Mouse (Mus musculus) MEL (cell line): Measurements from ENCODE around the gene Sorbs2. TPM values are rescaled to one million over a fixed set of nuclear protein-coding genes. Genes with fewer than 3 reads are reported as not detected.
"Not testable (repeated sequence)": the region's sequence is repeated elsewhere in the genome, so short reads cannot be mapped to it uniquely, and the experiment has no call there.

Experiments
- DNase-seq: peaks from one replicate; pipeline ENCODE4 v3.0.0; 2011; ENCODE audit warnings: low read depth, low spot score
- H3K27ac ChIP-seq: 2 replicates; pipeline ENCODE4 v1.5.1; 2012; ENCODE audit warnings: low read depth, mild to moderate bottlenecking, control low read depth, low read length, moderate library complexity; ENCODE audit not compliant: control insufficient read depth
- H3K27me3 ChIP-seq, 2 experiments: fragments of 150-350 bp in 1 of 2; sonication (generic) in 1 of 2; 2 replicates each; pipeline ENCODE4 v1.6.1; 2012; ENCODE audit warnings: low read length in 2 of 2, mild to moderate bottlenecking in 2 of 2, improper control_type of control experiment in 1 of 2, moderate library complexity in 1 of 2; ENCODE audit not compliant: insufficient read depth in 2 of 2, control insufficient read depth in 1 of 2
- H3K36me3 ChIP-seq, 2 experiments: 2 replicates each; pipeline ENCODE4 v1.6.1; 2012 to 2014; ENCODE audit warnings: low read length in 2 of 2, improper control_type of control experiment in 1 of 2, inconsistent platforms in 1 of 2, mild to moderate bottlenecking in 1 of 2; ENCODE audit not compliant: insufficient read depth in 2 of 2, control insufficient read depth in 1 of 2
- H3K4me1 ChIP-seq, 2 experiments: fragments of 150-350 bp in 1 of 2; sonication (generic) in 1 of 2; 2 replicates each; pipeline ENCODE4 v1.6.1; 2012; ENCODE audit warnings: low read length in 2 of 2, improper control_type of control experiment in 1 of 2, mild to moderate bottlenecking in 1 of 2; ENCODE audit not compliant: insufficient read depth in 2 of 2, control insufficient read depth in 1 of 2
- H3K4me3 ChIP-seq, 2 experiments: fragments of 150-350 bp in 1 of 2; sonication (generic) in 1 of 2; 2 replicates each; pipeline ENCODE4 v1.5.1; 2012; ENCODE audit warnings: low read depth in 2 of 2, low read length in 2 of 2, mild to moderate bottlenecking in 2 of 2, moderate library complexity in 2 of 2, control low read depth in 1 of 2, improper control_type of control experiment in 1 of 2; ENCODE audit not compliant: control insufficient read depth in 1 of 2, insufficient read depth in 1 of 2
- H3K79me2 ChIP-seq: 2 replicates; pipeline ENCODE4 v1.6.1; 2012; ENCODE audit warnings: mild to moderate bottlenecking, low read length, moderate library complexity; ENCODE audit not compliant: control insufficient read depth, poor library complexity, insufficient read depth
- H3K9ac ChIP-seq: 2 replicates; pipeline ENCODE4 v1.6.1; 2012; ENCODE audit warnings: low read depth, mild to moderate bottlenecking, control low read depth, low read length, moderate library complexity; ENCODE audit not compliant: control insufficient read depth, poor library complexity, severe bottlenecking
- H3K9me3 ChIP-seq: fragments of 150-350 bp; sonication (generic); replicated peaks from 2 replicates; pipeline ENCODE4 v1.6.1; 2012; ENCODE audit warnings: mild to moderate bottlenecking, low read length, improper control_type of control experiment, moderate library complexity; ENCODE audit not compliant: insufficient read depth
- GABPA ChIP-seq: IDR thresholded peaks from 2 replicates; pipeline ENCODE4 v1.6.1; 2012; ENCODE audit warnings: low read depth, mild to moderate bottlenecking, inconsistent platforms, low read length, improper control_type of control experiment, moderate library complexity
- GATA1 ChIP-seq: IDR thresholded peaks from 2 replicates; pipeline ENCODE4 v1.6.1; 2011; ENCODE audit warnings: low read depth, low read length, improper control_type of control experiment
- JUND ChIP-seq: IDR thresholded peaks from 2 replicates; pipeline ENCODE4 v1.6.1; 2011; ENCODE audit warnings: low read depth, mild to moderate bottlenecking, improper control_type of control experiment, low read length
- MAFK ChIP-seq: IDR thresholded peaks from 2 replicates; pipeline ENCODE4 v1.6.1; 2011; ENCODE audit warnings: low read depth, mild to moderate bottlenecking, low read length, improper control_type of control experiment, borderline replicate concordance
- MAZ ChIP-seq: IDR thresholded peaks from 2 replicates; pipeline ENCODE4 v1.6.1; 2012; ENCODE audit warnings: low read depth, mild to moderate bottlenecking, inconsistent platforms, low read length, improper control_type of control experiment
- MXI1 ChIP-seq: IDR thresholded peaks from 2 replicates; pipeline ENCODE4 v1.6.1; 2011; ENCODE audit warnings: mild to moderate bottlenecking, low read depth, low read length, improper control_type of control experiment
- MYB ChIP-seq: IDR thresholded peaks from 2 replicates; pipeline ENCODE4 v1.6.1; 2011; ENCODE audit warnings: mild to moderate bottlenecking, low read depth, low read length, improper control_type of control experiment
- POLR2AphosphoS2 ChIP-seq: IDR thresholded peaks from 2 replicates; pipeline ENCODE4 v1.6.1; 2011; ENCODE audit warnings: low read length, improper control_type of control experiment
- USF1 ChIP-seq: IDR thresholded peaks from 2 replicates; pipeline ENCODE4 v1.6.1; 2014; ENCODE audit warnings: low read depth, mild to moderate bottlenecking, inconsistent platforms, low read length, improper control_type of control experiment, moderate library complexity
- ZMIZ1 ChIP-seq: IDR thresholded peaks from 2 replicates; pipeline ENCODE4 v1.6.1; 2012; ENCODE audit warnings: low read depth, mild to moderate bottlenecking, inconsistent platforms, low read length, improper control_type of control experiment, moderate library complexity
- polyA plus RNA-seq, 2 experiments: library from polyadenylated mRNA; stranded (reverse) in 1 of 2; unstranded in 1 of 2; fragments of >175 nt in 1 of 2; fragments of >200 nt in 1 of 2; gene quantifications; 2 replicates each; pipeline versions ENCODE4 v1.2.1 to v1.2.4; 2012; ENCODE audit warnings: low replicate concordance in 2 of 2, low read depth in 1 of 2; ENCODE audit not compliant: insufficient read length in 2 of 2, insufficient read depth in 1 of 2, missing spikeins in 1 of 2
- total RNA-seq: library from RNA; depleted of rRNA; stranded (reverse); fragments of 300-350 nt; gene quantifications from 2 replicates; pipeline ENCODE4 v1.2.3, GENCODE M21; 2012

Gene Sorbs2
- total and polyA plus RNA-seq, 3 experiments = not detected

- TF ChIP-seq MAFK (no peak), ZMIZ1 (no peak), JUND (no peak)
- no peak for DNase-seq
- no peaks in the 10 kb centered on the region for H3K36me3 ChIP-seq
- H3K9ac ChIP-seq = no peak overlapping the region
- H3K4me3 ChIP-seq = no peak overlapping the region
- no peaks in the 10 kb centered on the region for H3K79me2 ChIP-seq
- H3K4me1 ChIP-seq = no peaks in the 10 kb centered on the region
- no peak overlapping the region for H3K27ac ChIP-seq
- no peaks in the 10 kb centered on the region for H3K9me3 ChIP-seq
- H3K27me3 ChIP-seq = no peaks in the 10 kb centered on the region
These were observed 347.5 kb downstream of the Sorbs2 start for GRCm38 (mm10) chr8:45855118-45855517.

GRCm38 (mm10) chr8:45857734-45858133 lies 350.1 kb downstream of the Sorbs2 start:
- H3K4me1 ChIP-seq = no peaks in the 10 kb centered on the region
- H3K79me2 ChIP-seq = no peaks in the 10 kb centered on the region
- H3K36me3 ChIP-seq = no peaks in the 10 kb centered on the region
- H3K9ac ChIP-seq = no peak overlapping the region
- H3K27me3 ChIP-seq = no peaks in the 10 kb centered on the region
- H3K9me3 ChIP-seq = no peaks in the 10 kb centered on the region
- no peak overlapping the region for H3K27ac ChIP-seq
- H3K4me3 ChIP-seq = no peak overlapping the region
- no peak for DNase-seq
- TF ChIP-seq MXI1 (no peak), GATA1 (no peak)

DNA sequence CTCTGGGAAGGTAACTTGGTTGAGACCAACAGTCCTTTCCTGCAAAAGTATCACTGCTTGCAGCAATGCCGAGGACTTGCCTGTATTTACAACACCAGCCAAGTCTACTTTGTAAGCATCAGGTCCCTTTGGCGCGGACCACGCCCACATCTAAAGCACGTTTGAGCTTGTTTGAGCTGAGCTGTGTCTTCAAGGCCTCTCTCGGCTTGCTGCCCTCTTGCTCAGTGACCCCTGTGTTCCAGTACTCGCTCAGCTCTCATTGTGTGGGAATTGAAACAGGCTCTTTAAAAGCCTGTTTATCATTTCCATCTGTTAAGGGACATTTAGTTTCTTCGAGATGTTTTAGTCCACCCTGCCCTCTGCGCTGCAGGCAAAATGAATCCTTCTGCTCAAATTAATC lies 350.8 kb downstream of the Sorbs2 start:
- no peaks in the 10 kb centered on the region for H3K27me3 ChIP-seq
- H3K27ac ChIP-seq = no peak overlapping the region
- DNase-seq = no peak

GRCm38 (mm10) chr8:45871587-45871986 lies 364.0 kb downstream of the Sorbs2 start:
- not testable (repeated sequence) for H3K4me1 ChIP-seq, H3K4me3 ChIP-seq, H3K9me3 ChIP-seq, H3K27ac ChIP-seq, H3K27me3 ChIP-seq, H3K36me3 ChIP-seq, H3K9ac ChIP-seq, DNase-seq, H3K79me2 ChIP-seq

More for the DNA sequence above, 350.8 kb downstream of the Sorbs2 start:
- no peaks in the 10 kb centered on the region for H3K4me1 ChIP-seq
- H3K79me2 ChIP-seq = no peaks in the 10 kb centered on the region
- H3K9ac ChIP-seq = no peak overlapping the region
- H3K36me3 ChIP-seq = no peaks in the 10 kb centered on the region
- TF ChIP-seq POLR2AphosphoS2 = no peak
- no peak for TF ChIP-seq MAFK
- TF ChIP-seq MAZ = no peak
- TF ChIP-seq USF1 = no peak
- TF ChIP-seq MYB = no peak
- no peak for TF ChIP-seq GABPA
- no peak for TF ChIP-seq GATA1
- H3K9me3 ChIP-seq = no peaks in the 10 kb centered on the region
- H3K4me3 ChIP-seq = no peak overlapping the region
